Comparison of ENCODE assay signal across 17 mouse cellular contexts in the genomic region with DNA sequence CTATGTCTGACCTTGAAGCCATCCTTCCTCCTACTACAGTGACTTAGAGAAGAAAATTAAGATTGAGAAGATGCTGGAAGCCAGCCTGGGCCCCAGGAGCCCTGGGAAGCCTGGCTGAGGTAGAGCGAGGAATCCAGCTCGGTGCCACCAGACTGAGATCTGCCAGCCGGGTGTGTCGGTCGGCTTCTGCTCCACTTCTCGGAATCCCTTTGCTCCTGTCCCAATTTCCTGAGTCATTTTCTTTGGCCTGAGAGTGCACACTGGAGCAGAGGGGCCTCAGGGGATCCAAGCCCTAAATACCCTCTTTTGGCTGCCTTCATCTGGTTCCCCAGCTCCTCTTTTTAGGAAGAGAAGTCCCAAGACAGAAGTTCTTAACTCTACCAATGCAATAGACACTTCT. TPM values are rescaled to one million over a fixed set of nuclear protein-coding genes. Genes with fewer than 3 reads are reported as not detected.
DNase-seq lines count a peak whose midpoint lies in the region; TF ChIP-seq lines count a peak whose summit lies in the region.
"Had no signal": no experiment of that assay in that cellular context is flagged by ENCODE, and none has a peak within 500 bp of the region (broad histone marks: within the 10 kb centered on the region; RNA-seq: fewer than 3 reads in every experiment).

No protein-coding gene starts in this region.

- H3K4me3 ChIP-seq in gastrocnemius, adult 2 months = no peak overlapping the region
- H3K4me3 ChIP-seq: embryonic facial prominence, embryonic 10.5 days; embryonic facial prominence, embryonic 12.5 days; forebrain, embryonic 13.5 days; forebrain, embryonic 15.5 days had no signal

- peak overlapping the region; percentile 35; the same call in 1 of the 2 replicates for H3K27ac ChIP-seq in gastrocnemius, adult 2 months
- H3K27ac ChIP-seq: embryonic facial prominence, embryonic 10.5 days; embryonic facial prominence, embryonic 12.5 days; forebrain, embryonic 13.5 days; forebrain, embryonic 15.5 days had no signal

- TF ChIP-seq CTCF in gastrocnemius, adult 2 months (IDR thresholded peaks at IDR 0.05) = no peak

- intact Hi-C loops in gastrocnemius, adult 2 months (cut with DNase I) = no loop called here

- DNase-seq in adrenal gland, postnatal 10 days = peak; percentile 51
- DNase-seq in adrenal gland, adult 18-20 months (ENCODE audit: low spot score in 2 of 2) = no peak
- DNase-seq in gastrocnemius, adult 2 months = no peak
- no peak for DNase-seq in gastrocnemius, adult 18-20 months (ENCODE audit: low spot score)
- peak; percentile 76 for DNase-seq in adipocyte (ENCODE audit: low spot score)
- no peak for DNase-seq in kidney, postnatal 14 days
- DNase-seq: adrenal gland, postnatal 25 days; cerebellum, adult 11-12 months; cerebellum, adult 2 months; cerebellum, adult 9-10 months; cerebellum, postnatal 10 days; cerebellum, postnatal 25 days; forebrain, postnatal 0 days had no signal

RNA-seq across cellular contexts. Expression of gene Larp1, which starts 29.2 kb away (rescaled TPM):
- total RNA-seq in adrenal gland, postnatal 10 days (2021) = 10 to 100 TPM; 78.6 to 85.0 TPM
- total RNA-seq in adrenal gland, adult 18-20 months (2021) = 100 to 1,000 TPM in 1 of 2 experiments, 10 to 100 TPM in 1; 85.2 to 122 TPM
- total RNA-seq in gastrocnemius, adult 2 months (2021) = 10 to 100 TPM; 90.4 to 98.4 TPM
- total RNA-seq in gastrocnemius, adult 18-20 months (2021) = 10 to 100 TPM; 97.6 to 98.8 TPM

Comparison
In these comparisons a context has a peak if more than half of its experiments do, and no peak if none do; other contexts are left out.
1. DNase-seq: peak in adrenal gland, postnatal 10 days (single experiment) and adipocyte (single experiment); none in adrenal gland, adult 18-20 months (0 of 2), gastrocnemius, adult 2 months (single experiment), gastrocnemius, adult 18-20 months (single experiment) and kidney, postnatal 14 days (single experiment).